Mouse (Mus musculus) ES-Bruce4 (cell line): ENCODE measurements around the gene Pax2. TPM values are rescaled to one million over a fixed set of nuclear protein-coding genes. Genes with fewer than 3 reads are reported as not detected.

Source experiments
- H3K27ac ChIP-seq: 2 replicates; pipeline ENCODE4 v1.5.1; 2012; ENCODE audit warnings: low read length, inconsistent platforms; ENCODE audit not compliant: insufficient read depth
- H3K27me3 ChIP-seq: 2 replicates; pipeline ENCODE4 v1.6.1; 2012; ENCODE audit warnings: mild to moderate bottlenecking, low read length, inconsistent platforms; ENCODE audit not compliant: control insufficient read depth, poor library complexity, insufficient read depth, severe bottlenecking
- H3K36me3 ChIP-seq: 2 replicates; pipeline ENCODE4 v1.6.1; 2012; ENCODE audit warnings: inconsistent platforms, mild to moderate bottlenecking, low read length, moderate library complexity; ENCODE audit not compliant: control insufficient read depth, poor library complexity, insufficient read depth, severe bottlenecking
- H3K4me1 ChIP-seq: one replicate; pipeline ENCODE4 v1.8.1; 2011; ENCODE audit warnings: low read length; ENCODE audit not compliant: control insufficient read depth, insufficient read depth
- H3K4me3 ChIP-seq: 2 replicates; pipeline ENCODE4 v1.5.1; 2011; ENCODE audit warnings: low read depth, mild to moderate bottlenecking, low read length
- H3K9ac ChIP-seq: 2 replicates; pipeline ENCODE4 v1.6.1; 2012; ENCODE audit warnings: low read depth, mild to moderate bottlenecking, inconsistent platforms; ENCODE audit not compliant: poor library complexity, severe bottlenecking
- H3K9me3 ChIP-seq: replicated peaks from 2 replicates; pipeline ENCODE4 v1.6.1; 2012; ENCODE audit warnings: mild to moderate bottlenecking, low read length, inconsistent platforms; ENCODE audit not compliant: control insufficient read depth, poor library complexity, insufficient read depth, severe bottlenecking
- CTCF ChIP-seq: IDR thresholded peaks from one replicate; pipeline ENCODE4 v1.8.1; 2011; ENCODE audit warnings: low read depth, low read length
- EP300 ChIP-seq: IDR thresholded peaks from 2 replicates; pipeline ENCODE4 v1.6.1; 2011; ENCODE audit warnings: low read depth, low read length; ENCODE audit not compliant: insufficient read depth
- POLR2A ChIP-seq: IDR thresholded peaks from one replicate; pipeline ENCODE4 v1.8.1; 2011; ENCODE audit warnings: low read length; ENCODE audit not compliant: insufficient read depth
- polyA plus RNA-seq: library from polyadenylated mRNA; stranded (reverse); fragments of >200 nt; gene quantifications from 2 replicates; pipeline ENCODE4 v1.2.4, GENCODE M21; 2011; ENCODE audit warnings: low read depth; ENCODE audit not compliant: missing spikeins, insufficient read depth, insufficient read length

Pax2 gene
- polyA plus RNA-seq, 1 experiment = not detected

DNA sequence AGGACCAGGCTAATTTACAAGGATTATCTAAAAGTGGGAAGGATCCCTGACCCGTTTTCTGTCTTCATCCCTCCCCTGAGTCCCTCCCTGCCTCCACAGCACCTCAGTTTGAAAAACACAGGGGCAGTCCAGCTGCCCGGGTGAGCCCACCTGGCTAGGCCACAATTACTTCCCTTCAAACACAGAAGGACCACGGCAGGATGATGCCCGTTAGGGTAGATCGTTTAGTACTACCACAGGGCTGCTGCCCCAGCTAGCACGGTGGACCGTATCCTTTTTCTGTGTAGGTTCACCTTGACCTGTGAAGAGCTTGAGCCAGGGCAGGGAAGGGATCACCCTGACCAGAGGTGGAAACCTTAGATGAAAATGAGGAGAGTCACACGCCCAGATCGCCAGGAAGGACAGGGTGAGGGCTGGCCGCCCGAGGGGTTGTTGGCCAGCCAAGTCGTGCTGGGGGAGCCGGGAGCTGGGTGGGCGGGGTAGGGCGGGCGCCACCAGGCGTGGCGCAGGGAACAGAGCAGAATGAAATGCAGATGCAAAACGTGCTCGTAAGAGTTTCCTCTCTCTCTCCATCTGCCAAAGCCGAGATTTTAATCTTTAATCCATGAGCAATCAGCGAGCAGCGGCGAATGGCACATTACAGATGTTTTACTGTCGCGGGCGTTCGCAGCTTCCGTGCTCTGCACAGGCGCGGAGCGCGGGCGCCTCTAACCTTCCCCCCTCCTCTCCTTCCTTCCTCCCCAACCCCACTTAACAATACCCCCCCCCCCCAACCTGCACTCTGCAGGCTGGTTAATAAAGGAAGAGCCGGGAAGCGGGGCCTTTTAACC, 32.0 kb upstream of the Pax2 start:
- no peaks in the 10 kb centered on the region for H3K9me3 ChIP-seq
- H3K27ac ChIP-seq = no peak overlapping the region
- H3K4me3 ChIP-seq = peak overlapping the region; percentile 45
- H3K4me1 ChIP-seq = peaks cover 4% of the 10 kb centered on the region
- peaks cover 4% of the 10 kb centered on the region; the same call in 1 of the 2 replicates for H3K27me3 ChIP-seq
- no peaks in the 10 kb centered on the region for H3K36me3 ChIP-seq
- peak overlapping the region; percentile 0; the same call in 1 of the 2 replicates for H3K9ac ChIP-seq
- TF ChIP-seq EP300 (no peak), CTCF (no peak), POLR2A (no peak)

- no peaks in the 10 kb centered on the region for H3K36me3 ChIP-seq
- peak overlapping the region; percentile 98 for H3K9ac ChIP-seq
- no peak overlapping the region for H3K27ac ChIP-seq
- H3K4me3 ChIP-seq = peak overlapping the region; percentile 74
- peaks cover 4% of the 10 kb centered on the region; the same call in 1 of the 2 replicates for H3K27me3 ChIP-seq
- H3K4me1 ChIP-seq = no peaks in the 10 kb centered on the region
- TF ChIP-seq CTCF (no peak), POLR2A (no peak), EP300 (no peak)
- H3K9me3 ChIP-seq = no peaks in the 10 kb centered on the region
These were observed 29.7 kb upstream of the Pax2 start for GRCm38 (mm10) chr19:44725951-44726791.

- TF ChIP-seq EP300 (no peak), CTCF (no peak), POLR2A (no peak)
- Histone ChIP-seq H3K4me1 (peaks cover 2% of the 10 kb centered on the region), H3K9ac (0 out of 2 replicates have a peak overlapping the region, but pooled peaks have one; percentile 16), H3K9me3 (no peaks in the 10 kb centered on the region), H3K4me3 (peak overlapping the region; percentile 11; the same call in 1 of the 2 replicates), H3K27ac (no peak overlapping the region), H3K36me3 (no peaks in the 10 kb centered on the region), H3K27me3 (peaks cover 22% of the 10 kb centered on the region)
These were observed 21.7 kb upstream of the Pax2 start for GRCm38 (mm10) chr19:44734116-44734515.

DNA sequence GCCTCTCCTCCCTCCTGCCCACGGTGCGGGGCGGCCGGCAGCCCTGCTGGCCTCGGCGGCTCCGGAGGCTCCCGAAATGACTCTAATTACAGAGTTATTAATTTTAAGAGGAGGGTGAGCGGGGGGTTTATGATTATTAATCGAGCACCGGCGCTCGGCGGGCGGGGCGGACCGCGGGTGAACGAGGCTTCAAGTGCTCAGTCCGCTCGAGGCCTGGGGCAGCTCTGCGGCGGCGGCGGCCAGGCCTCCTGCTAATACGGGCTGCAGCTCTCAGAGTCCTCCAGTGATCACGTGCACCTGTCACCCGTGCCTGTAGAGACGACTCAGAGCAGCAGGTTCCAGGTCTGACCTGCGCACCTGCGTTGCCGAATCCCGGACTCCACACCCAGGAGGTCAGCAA, 21.2 kb upstream of the Pax2 start:
- H3K27me3 ChIP-seq = peaks cover 22% of the 10 kb centered on the region
- no peak for TF ChIP-seq CTCF
- TF ChIP-seq EP300 = no peak
- TF ChIP-seq POLR2A = no peak
- peak overlapping the region; percentile 17 for H3K4me3 ChIP-seq
- H3K27ac ChIP-seq = no peak overlapping the region
- H3K4me1 ChIP-seq = peaks cover 2% of the 10 kb centered on the region
- no peaks in the 10 kb centered on the region for H3K36me3 ChIP-seq
- H3K9ac ChIP-seq = 0 out of 2 replicates have a peak overlapping the region, but pooled peaks have one; percentile 16
- no peaks in the 10 kb centered on the region for H3K9me3 ChIP-seq

DNA sequence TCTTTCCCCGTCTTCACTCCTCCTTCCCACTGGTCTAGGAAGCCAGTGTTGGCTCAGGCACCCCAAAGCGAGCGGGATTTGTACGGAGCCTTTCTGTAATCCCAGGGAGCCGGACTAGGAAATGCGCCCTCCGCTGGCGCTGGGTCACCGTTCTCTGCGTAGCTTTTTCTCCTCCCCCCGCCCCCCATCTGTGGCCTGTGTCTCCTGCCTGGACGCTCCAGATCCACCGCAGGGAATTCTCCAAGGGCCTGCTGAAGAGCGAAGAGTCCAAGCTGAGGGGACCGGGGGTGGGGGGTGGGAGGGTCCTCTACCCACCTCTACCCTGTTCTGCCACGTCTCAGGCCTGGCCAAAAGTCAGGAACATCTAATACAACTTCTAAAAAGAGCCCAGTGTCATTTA, 15.5 kb upstream of the Pax2 start:
- no peak overlapping the region for H3K27ac ChIP-seq
- no peaks in the 10 kb centered on the region for H3K36me3 ChIP-seq
- H3K4me3 ChIP-seq = no peak overlapping the region
- no peaks in the 10 kb centered on the region for H3K4me1 ChIP-seq
- H3K9me3 ChIP-seq = no peaks in the 10 kb centered on the region
- H3K9ac ChIP-seq = no peak overlapping the region
- peaks cover 27% of the 10 kb centered on the region for H3K27me3 ChIP-seq
- TF ChIP-seq POLR2A = no peak
- TF ChIP-seq EP300 = no peak
- peak; percentile 44 for TF ChIP-seq CTCF
